Mouse (Mus musculus) midbrain, postnatal 0 days (tissue): Measurements from ENCODE around the gene Kalrn. TPM values are rescaled to one million over a fixed set of nuclear protein-coding genes. Genes with fewer than 3 reads are reported as not detected.

ENCODE experiments used
- ATAC-seq: fragments of 200-750 bp; cut with Nextera tagmentation; 2 replicates; pipeline ENCODE4 v1.8.0; 2017; ENCODE audit warnings: moderate number of reproducible peaks, mild to moderate bottlenecking, moderate TSS enrichment, moderate library complexity; ENCODE audit not compliant: low FRiP score
- DNase-seq: peaks from one replicate; pipeline ENCODE4 v3.0.0-alpha.2; 2015; ENCODE audit warnings: low spot score
- H3K27ac ChIP-seq: fragments of 300-500 bp; sonication (generic); 2 replicates; pipeline ENCODE4 v1.5.1; 2014; ENCODE audit warnings: low read depth, mild to moderate bottlenecking, low read length, mixed read lengths
- H3K27me3 ChIP-seq: fragments of 300-500 bp; sonication (generic); 2 replicates; pipeline ENCODE4 v1.6.1; 2014; ENCODE audit warnings: low read length, control low read depth, mixed read lengths; ENCODE audit not compliant: insufficient read depth
- H3K36me3 ChIP-seq: fragments of 300-500 bp; sonication (generic); 2 replicates; pipeline ENCODE4 v1.6.1; 2014; ENCODE audit warnings: low read length, control low read depth, mixed read lengths; ENCODE audit not compliant: insufficient read depth
- H3K4me1 ChIP-seq: fragments of 300-500 bp; sonication (generic); 2 replicates; pipeline ENCODE4 v1.6.1; 2014; ENCODE audit warnings: mild to moderate bottlenecking, control low read depth, antibody characterized with exemption, low read length, mixed read lengths; ENCODE audit not compliant: insufficient read depth
- H3K4me2 ChIP-seq: fragments of 300-500 bp; sonication (generic); 2 replicates; pipeline ENCODE4 v1.6.1; 2014; ENCODE audit warnings: low read depth, mild to moderate bottlenecking, low read length, mixed read lengths; ENCODE audit not compliant: poor library complexity, severe bottlenecking
- H3K4me3 ChIP-seq: fragments of 300-500 bp; sonication (generic); 2 replicates; pipeline ENCODE4 v1.5.1; 2014; ENCODE audit warnings: low read depth, mild to moderate bottlenecking, low read length, moderate library complexity
- H3K9ac ChIP-seq: fragments of 300-500 bp; sonication (generic); replicated peaks from 2 replicates; pipeline ENCODE4 v1.6.1; 2014; ENCODE audit warnings: mild to moderate bottlenecking, low read length, moderate library complexity, mixed read lengths; ENCODE audit not compliant: poor library complexity, severe bottlenecking
- H3K9me3 ChIP-seq: fragments of 300-500 bp; sonication (generic); 2 replicates; pipeline ENCODE4 v1.6.1; 2016; ENCODE audit warnings: low read length, control low read depth
- CTCF ChIP-seq: IDR thresholded peaks from 2 replicates; pipeline ENCODE4 v1.5.1; 2016; ENCODE audit warnings: antibody characterized with exemption, mild to moderate bottlenecking
- WGBS: fragments of 180-500 bp; shearing (Covaris S2); extraction: QIAGEN DNeasy Blood & Tissue Kit; methylation state at CpG from one replicate; pipeline ENCODE4 v1.1.7; 2014; 5-methylcytosine and 5-hydroxymethylcytosine counted together
- polyA plus RNA-seq: library from polyadenylated mRNA; unstranded; fragments of >200 nt; fragmentation: Nextera tagmentation; extraction: Ambion mirVana; gene quantifications from 2 replicates; pipeline ENCODE4 v1.2.1, GENCODE M21; 2015
- total RNA-seq: library from RNA; depleted of rRNA; stranded (reverse); fragments of >200 nt; gene quantifications from 2 replicates; pipeline ENCODE4 v1.2.3, GENCODE M21; 2014

Gene Kalrn
- total and polyA plus RNA-seq, 2 experiments from 2014 or later = 23.6 to 128 TPM

DNA sequence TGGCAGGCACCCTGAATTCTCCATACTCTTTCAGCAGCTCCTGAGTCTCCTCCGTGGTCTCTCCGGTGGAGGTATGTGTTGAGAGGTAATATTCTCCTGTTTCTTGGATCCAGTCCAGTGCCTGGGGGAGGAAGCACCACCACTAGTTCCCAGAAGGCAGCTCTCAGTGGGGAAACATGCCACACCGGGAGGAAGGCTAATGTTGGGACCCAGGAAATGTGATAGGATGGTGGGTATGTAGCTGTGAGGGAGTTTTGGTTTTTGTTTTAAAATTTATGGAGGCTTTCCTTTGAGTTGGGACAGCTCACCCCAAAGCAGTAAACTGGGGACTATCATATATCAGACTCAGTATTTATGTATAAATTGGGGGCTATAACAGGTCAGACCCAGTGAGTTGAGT, 361.2 kb downstream of the Kalrn start:
- Histone ChIP-seq H3K4me1 (no peaks in the 10 kb centered on the region), H3K36me3 (peaks cover 33% of the 10 kb centered on the region), H3K4me2 (no peak overlapping the region), H3K27ac (no peak overlapping the region), H3K27me3 (no peaks in the 10 kb centered on the region), H3K9me3 (no peaks in the 10 kb centered on the region), H3K9ac (no peak overlapping the region), H3K4me3 (no peak overlapping the region)
- no peak for TF ChIP-seq CTCF
- DNase-seq (no peak), ATAC-seq (no peak)
- 88% methylated on average over 3 of the region's 3 CpGs for WGBS

- Histone ChIP-seq H3K4me1 (no peaks in the 10 kb centered on the region), H3K9me3 (no peaks in the 10 kb centered on the region), H3K36me3 (peaks cover 30% of the 10 kb centered on the region), H3K27me3 (no peaks in the 10 kb centered on the region), H3K9ac (no peak overlapping the region), H3K4me2 (no peak overlapping the region), H3K4me3 (no peak overlapping the region), H3K27ac (no peak overlapping the region)
- 87% methylated on average over 12 of the region's 12 CpGs for WGBS
- ATAC-seq (no peak), DNase-seq (no peak)
- no peak for TF ChIP-seq CTCF
Measured at GRCm38 (mm10) chr16:34211243-34211642, 362.1 kb downstream of the Kalrn start.

- Histone ChIP-seq H3K4me3 (no peak overlapping the region), H3K27ac (no peak overlapping the region), H3K36me3 (peaks cover 23% of the 10 kb centered on the region), H3K27me3 (no peaks in the 10 kb centered on the region), H3K9me3 (no peaks in the 10 kb centered on the region), H3K4me2 (no peak overlapping the region), H3K4me1 (no peaks in the 10 kb centered on the region), H3K9ac (no peak overlapping the region)
- WGBS = 77% methylated on average over 5 of the region's 5 CpGs
- no peak for DNase-seq
- no peak for TF ChIP-seq CTCF
- no peak for ATAC-seq
Measured at GRCm38 (mm10) chr16:34208748-34209147, 364.6 kb downstream of the Kalrn start.

DNA sequence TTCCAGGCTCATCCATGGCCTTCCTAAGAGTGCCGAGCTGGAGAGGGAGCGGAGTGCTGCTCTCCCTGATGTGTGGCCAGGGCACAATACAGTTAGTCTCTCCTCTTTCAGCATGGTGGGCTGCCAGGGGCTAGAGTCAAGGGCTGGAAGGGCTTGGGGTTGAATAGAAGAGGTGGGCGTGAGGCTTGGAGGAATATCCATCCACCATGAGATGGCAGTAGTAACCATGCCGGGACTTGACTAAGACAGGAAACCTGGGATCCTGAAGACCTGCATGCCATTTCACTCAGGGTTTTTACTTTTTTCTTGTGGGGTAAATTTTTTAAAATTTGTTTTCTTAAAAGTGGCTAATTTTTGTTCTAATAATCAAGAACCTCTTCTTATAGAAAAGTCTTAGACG, 365.4 kb downstream of the Kalrn start:
- Histone ChIP-seq H3K4me1 (no peaks in the 10 kb centered on the region), H3K4me2 (no peak overlapping the region), H3K36me3 (peaks cover 28% of the 10 kb centered on the region), H3K9ac (no peak overlapping the region), H3K27ac (no peak overlapping the region), H3K9me3 (no peaks in the 10 kb centered on the region), H3K27me3 (no peaks in the 10 kb centered on the region), H3K4me3 (no peak overlapping the region)
- DNase-seq (peak; percentile 15), ATAC-seq (no peak)
- WGBS = 92% methylated on average over 5 of the region's 5 CpGs
- TF ChIP-seq CTCF = peak; percentile 57

GRCm38 (mm10) chr16:34204527-34205139, 368.7 kb downstream of the Kalrn start:
- no peak for DNase-seq
- TF ChIP-seq CTCF = no peak

GRCm38 (mm10) chr16:34199543-34199942, 373.8 kb downstream of the Kalrn start:
- 90% methylated on average over 6 of the region's 6 CpGs for WGBS
- ATAC-seq = no peak
- Histone ChIP-seq H3K27me3 (no peaks in the 10 kb centered on the region), H3K27ac (no peak overlapping the region), H3K36me3 (peaks cover 23% of the 10 kb centered on the region), H3K4me2 (no peak overlapping the region), H3K4me1 (no peaks in the 10 kb centered on the region), H3K4me3 (no peak overlapping the region), H3K9ac (no peak overlapping the region), H3K9me3 (no peaks in the 10 kb centered on the region)
- no peak for DNase-seq
- no peak for TF ChIP-seq CTCF

More at GRCm38 (mm10) chr16:34204527-34205139, 368.7 kb downstream of the Kalrn start:
- Histone ChIP-seq H3K27ac (no peak overlapping the region), H3K9ac (no peak overlapping the region), H3K9me3 (no peaks in the 10 kb centered on the region), H3K4me2 (no peak overlapping the region), H3K4me3 (no peak overlapping the region), H3K27me3 (no peaks in the 10 kb centered on the region), H3K4me1 (no peaks in the 10 kb centered on the region), H3K36me3 (peaks cover 20% of the 10 kb centered on the region)
- ATAC-seq = no peak
- WGBS = 38% methylated on average over 13 of the region's 13 CpGs
